Mouse (Mus musculus): Measurements from ENCODE around the gene Meioc. TPM values are rescaled to one million over a fixed set of nuclear protein-coding genes. Genes with fewer than 3 reads are reported as not detected.

The Meioc gene
- polyA plus RNA-seq (2015; fragmentation: Nextera tagmentation; extraction: Ambion mirVana) = 0.28 and 0.40 TPM in 2 replicates

DNA sequence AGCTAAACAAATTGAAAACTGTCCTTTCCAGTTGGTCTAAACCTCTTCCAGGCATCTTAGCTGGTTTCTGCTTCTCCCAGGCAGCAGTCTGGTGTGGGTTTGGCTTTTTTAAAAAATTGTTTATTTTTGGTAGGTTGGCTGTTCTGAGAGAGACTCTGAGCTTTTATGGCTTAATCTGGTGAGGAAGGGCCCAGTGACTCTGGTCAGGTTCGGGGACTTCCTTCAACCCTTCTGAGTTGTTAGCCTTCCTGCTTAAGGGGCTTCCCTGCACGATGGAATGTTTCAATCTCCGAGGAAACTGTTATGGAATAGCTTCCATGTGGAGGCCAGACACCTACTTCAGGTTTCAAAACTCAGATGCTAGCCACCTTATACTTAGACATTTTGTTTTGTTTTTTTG lies at the start of gene Meioc:
Gene Meioc (plus strand): TSS at position 301 of the 400 bp plus-strand sequence.
- no peak for ATAC-seq (replicated peaks; ENCODE audit: extremely low read depth, insufficient read depth, low FRiP score)
- Histone ChIP-seq H3K9ac (ENCODE audit: low read length) (no peak within 1 kb of the TSS), H3K27ac (ENCODE audit: low read length) (no peak within 1 kb of the TSS), H3K36me3 (ENCODE audit: control insufficient read depth, insufficient read depth) (no peaks in the 10 kb centered on the region), H3K4me3 (ENCODE audit: low read length) (no peak within 1 kb of the TSS), H3K4me1 (ENCODE audit: control insufficient read depth, insufficient read depth, low read length) (0 out of 2 replicates have a peak, but pooled peaks cover 4% of the 10 kb centered on the region), H3K4me2 (ENCODE audit: low read depth, low read length) (no peak within 1 kb of the TSS), H3K27me3 (ENCODE audit: control insufficient read depth, insufficient read depth, low read length) (peaks cover 34% of the 10 kb centered on the region), H3K9me3 (replicated peaks; ENCODE audit: control insufficient read depth, low read length) (peaks cover 14% of the 10 kb centered on the region)
- WGBS = 59% methylated on average over 3 of the region's 3 CpGs

DNA sequence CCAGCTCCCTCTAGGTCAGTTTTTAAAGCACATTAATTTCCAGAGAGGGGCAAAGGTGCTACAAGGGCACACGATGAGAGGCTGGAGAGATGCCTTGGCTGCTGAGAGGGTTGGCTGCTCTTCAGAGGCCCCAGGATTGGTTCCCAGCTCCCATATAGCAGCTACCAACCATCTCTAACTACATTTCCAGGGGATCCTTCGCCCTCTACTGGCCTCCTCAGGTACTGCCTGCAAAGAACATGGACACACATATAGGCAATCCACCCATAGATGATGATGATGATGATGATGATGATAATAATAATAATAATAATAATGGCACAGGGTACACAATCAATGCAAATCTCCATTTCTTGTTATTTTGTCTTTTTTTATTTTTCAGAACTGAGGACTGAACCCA lies 44.1 kb upstream of the Meioc start:
- 0 out of 2 replicates have a peak, but pooled peaks cover 4% of the 10 kb centered on the region for H3K9me3 ChIP-seq (replicated peaks; ENCODE audit: control insufficient read depth, low read length)
- WGBS = 65% methylated on average over 2 of the region's 2 CpGs
- no peak for ATAC-seq (replicated peaks; ENCODE audit: extremely low read depth, insufficient read depth, low FRiP score)

DNA sequence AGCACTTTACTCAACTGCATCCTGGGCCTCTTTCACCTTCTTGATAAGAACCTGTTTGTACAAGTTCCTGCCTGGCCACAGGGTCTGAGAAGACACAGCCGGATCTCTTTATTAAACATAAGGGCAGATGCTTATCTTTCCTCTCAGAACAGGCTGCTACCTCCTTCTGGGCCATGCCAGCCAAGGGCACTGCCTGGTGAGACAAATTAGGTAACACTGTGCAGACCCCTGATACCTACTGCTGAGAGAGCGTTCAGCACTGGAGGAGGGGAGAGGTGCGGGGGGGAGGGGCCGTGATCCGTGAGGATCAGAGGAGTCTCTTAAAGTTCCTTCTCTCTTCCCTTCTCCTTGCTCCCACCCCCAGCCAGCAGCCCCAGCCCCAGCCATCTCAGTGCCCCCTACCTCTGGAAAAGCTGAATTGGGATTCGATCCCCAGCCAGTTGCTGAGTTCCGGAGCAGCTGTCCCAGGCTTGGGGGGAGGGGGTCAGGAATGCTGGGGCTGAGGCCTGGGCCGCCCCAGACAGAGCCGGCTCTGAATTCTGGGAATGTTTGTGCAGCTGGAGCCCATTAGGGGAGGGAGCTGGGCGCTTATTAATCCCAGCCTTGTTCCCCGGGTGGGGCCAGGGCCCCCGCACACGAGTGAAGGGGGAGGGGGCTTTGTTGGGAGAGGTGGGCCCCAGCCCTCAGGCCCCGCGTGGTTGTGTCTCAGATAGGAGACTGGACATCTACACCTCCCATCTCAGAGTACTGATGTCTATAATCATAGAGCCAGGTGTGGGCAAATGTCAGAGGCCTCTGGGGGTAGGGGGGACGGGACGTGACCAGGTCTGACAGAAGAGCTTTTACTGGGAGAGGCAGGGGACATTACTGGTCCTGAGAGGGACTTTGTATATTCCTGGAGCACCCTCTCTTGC lies 39.4 kb upstream of the Meioc start:
- 11% methylated on average over 17 of the region's 17 CpGs for WGBS
- peak overlapping the region; percentile 50 for H3K4me2 ChIP-seq (ENCODE audit: low read depth, low read length)
- peaks cover 19% of the 10 kb centered on the region for H3K4me1 ChIP-seq (ENCODE audit: control insufficient read depth, insufficient read depth, low read length)
- peak; percentile 76 for ATAC-seq (replicated peaks; ENCODE audit: extremely low read depth, insufficient read depth, low FRiP score)
- H3K27ac ChIP-seq (ENCODE audit: low read length) = peak overlapping the region; percentile 84
- 0 out of 2 replicates have a peak, but pooled peaks cover 4% of the 10 kb centered on the region for H3K9me3 ChIP-seq (replicated peaks; ENCODE audit: control insufficient read depth, low read length)
- no peaks in the 10 kb centered on the region for H3K27me3 ChIP-seq (ENCODE audit: control insufficient read depth, insufficient read depth, low read length)
- H3K36me3 ChIP-seq (ENCODE audit: control insufficient read depth, insufficient read depth) = 0 out of 2 replicates have a peak, but pooled peaks cover 2% of the 10 kb centered on the region
- H3K9ac ChIP-seq (ENCODE audit: low read length) = peak overlapping the region; percentile 30
- H3K4me3 ChIP-seq (ENCODE audit: low read length) = peak overlapping the region; percentile 31

More for the DNA sequence above, 44.1 kb upstream of the Meioc start:
- Histone ChIP-seq H3K4me2 (ENCODE audit: low read depth, low read length) (no peak overlapping the region), H3K9ac (ENCODE audit: low read length) (no peak overlapping the region), H3K27ac (ENCODE audit: low read length) (no peak overlapping the region), H3K4me1 (ENCODE audit: control insufficient read depth, insufficient read depth, low read length) (peaks cover 10% of the 10 kb centered on the region), H3K27me3 (ENCODE audit: control insufficient read depth, insufficient read depth, low read length) (no peaks in the 10 kb centered on the region), H3K4me3 (ENCODE audit: low read length) (no peak overlapping the region), H3K36me3 (ENCODE audit: control insufficient read depth, insufficient read depth) (0 out of 2 replicates have a peak, but pooled peaks cover 2% of the 10 kb centered on the region)

DNA sequence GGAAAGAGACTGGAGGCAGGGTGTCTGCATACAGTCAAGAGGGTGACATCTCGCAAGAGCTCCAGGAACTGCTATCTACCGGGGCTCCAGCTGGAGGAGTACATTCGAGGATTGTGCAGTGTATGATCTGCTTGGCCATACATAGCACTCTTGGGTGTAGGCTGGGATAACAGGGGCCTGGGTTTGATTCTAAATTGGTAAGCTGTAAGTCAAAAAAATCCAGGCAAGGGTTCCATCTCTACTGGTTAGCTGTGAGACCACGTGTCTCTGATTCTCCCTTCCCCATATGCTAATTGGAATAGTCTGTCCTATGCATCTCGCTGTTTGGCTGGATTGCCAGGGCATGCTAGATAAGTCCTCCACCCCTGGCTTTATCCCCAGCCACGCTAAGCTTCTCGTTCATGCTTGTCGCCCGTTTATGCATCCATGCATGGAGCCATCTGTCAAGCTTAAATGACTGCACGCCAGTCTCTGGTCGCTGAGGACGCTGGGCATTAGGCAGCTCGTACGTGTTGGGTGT lies 38.6 kb upstream of the Meioc start:
- Histone ChIP-seq H3K9me3 (replicated peaks; ENCODE audit: control insufficient read depth, low read length) (no peaks in the 10 kb centered on the region), H3K27me3 (ENCODE audit: control insufficient read depth, insufficient read depth, low read length) (no peaks in the 10 kb centered on the region), H3K27ac (ENCODE audit: low read length) (peak overlapping the region; percentile 84), H3K4me1 (ENCODE audit: control insufficient read depth, insufficient read depth, low read length) (peaks cover 19% of the 10 kb centered on the region), H3K4me2 (ENCODE audit: low read depth, low read length) (peak overlapping the region; percentile 50; the same call in 1 of the 2 replicates), H3K9ac (ENCODE audit: low read length) (peak overlapping the region; percentile 30; the same call in 1 of the 2 replicates), H3K4me3 (ENCODE audit: low read length) (no peak overlapping the region), H3K36me3 (ENCODE audit: control insufficient read depth, insufficient read depth) (no peaks in the 10 kb centered on the region)
- peak; percentile 59 for ATAC-seq (replicated peaks; ENCODE audit: extremely low read depth, insufficient read depth, low FRiP score)
- 34% methylated on average over 14 of the region's 14 CpGs for WGBS

DNA sequence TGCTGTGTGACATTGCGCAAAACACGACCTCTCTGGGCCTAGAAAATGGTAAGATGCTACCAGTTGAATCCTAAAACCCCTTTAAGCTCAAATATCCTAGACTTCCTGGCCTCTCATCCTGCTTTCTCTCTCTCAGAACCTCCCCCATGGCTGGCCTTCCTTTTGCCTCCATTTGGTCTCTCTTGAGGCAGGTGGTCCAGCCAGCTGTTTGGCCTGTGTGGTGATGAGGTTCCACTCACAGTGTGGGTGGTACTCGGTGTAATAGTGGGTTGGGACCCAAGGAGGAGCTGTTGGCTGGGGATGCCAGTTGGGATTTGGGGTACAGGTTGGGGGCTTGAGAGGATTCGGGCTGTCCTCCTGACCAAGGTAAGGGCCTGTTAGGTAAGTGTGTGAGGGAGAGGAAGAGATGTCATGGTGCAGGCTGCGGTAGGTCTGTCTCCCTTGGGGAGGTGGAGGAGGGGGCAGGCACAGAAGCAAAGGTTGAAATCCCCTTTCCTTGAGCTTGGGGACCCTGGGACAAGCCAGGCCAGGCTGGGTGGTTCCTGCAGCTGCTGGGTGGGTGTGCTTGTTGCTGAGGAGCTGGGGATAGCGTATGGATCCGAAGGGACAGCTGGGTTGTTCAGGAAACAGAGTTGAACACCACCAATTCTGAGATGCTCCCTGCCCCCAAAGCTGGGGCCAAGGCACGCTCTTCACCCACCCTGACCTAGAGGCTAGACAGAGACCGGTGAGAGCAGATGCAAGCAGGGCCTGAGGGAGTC lies 36.2 kb upstream of the Meioc start:
- Histone ChIP-seq H3K27ac (ENCODE audit: low read length) (no peak overlapping the region), H3K4me3 (ENCODE audit: low read length) (no peak overlapping the region), H3K9ac (ENCODE audit: low read length) (no peak overlapping the region), H3K4me2 (ENCODE audit: low read depth, low read length) (no peak overlapping the region), H3K4me1 (ENCODE audit: control insufficient read depth, insufficient read depth, low read length) (peaks cover 19% of the 10 kb centered on the region), H3K27me3 (ENCODE audit: control insufficient read depth, insufficient read depth, low read length) (no peaks in the 10 kb centered on the region), H3K36me3 (ENCODE audit: control insufficient read depth, insufficient read depth) (no peaks in the 10 kb centered on the region), H3K9me3 (replicated peaks; ENCODE audit: control insufficient read depth, low read length) (no peaks in the 10 kb centered on the region)
- 85% methylated on average over 9 of the region's 9 CpGs for WGBS
- no peak for ATAC-seq (replicated peaks; ENCODE audit: extremely low read depth, insufficient read depth, low FRiP score)

DNA sequence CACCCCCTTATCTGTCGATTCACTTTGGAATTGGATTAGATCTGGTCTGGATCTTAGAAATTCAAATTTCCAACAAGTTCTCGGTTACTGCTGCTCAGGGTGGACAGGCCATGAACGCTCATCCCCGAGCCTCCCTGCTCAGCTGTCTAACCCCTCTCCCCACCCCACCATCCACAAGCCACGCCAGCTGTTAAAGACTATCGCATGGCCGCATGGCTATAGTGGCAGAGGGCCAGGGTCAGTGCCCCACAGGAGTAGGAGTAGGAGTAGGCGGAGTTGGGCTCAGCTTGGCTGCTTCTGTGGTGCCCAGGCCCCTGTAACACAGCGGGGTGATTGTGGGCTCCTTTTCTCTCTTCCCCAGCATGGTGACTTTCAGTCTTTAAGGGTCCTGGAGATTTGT lies 35.0 kb upstream of the Meioc start:
- no peak overlapping the region for H3K27ac ChIP-seq (ENCODE audit: low read length)
- H3K4me3 ChIP-seq (ENCODE audit: low read length) = no peak overlapping the region
- ATAC-seq (replicated peaks; ENCODE audit: extremely low read depth, insufficient read depth, low FRiP score) = no peak
- H3K4me1 ChIP-seq (ENCODE audit: control insufficient read depth, insufficient read depth, low read length) = peaks cover 23% of the 10 kb centered on the region
- no peak overlapping the region for H3K4me2 ChIP-seq (ENCODE audit: low read depth, low read length)
- H3K9ac ChIP-seq (ENCODE audit: low read length) = no peak overlapping the region
- H3K27me3 ChIP-seq (ENCODE audit: control insufficient read depth, insufficient read depth, low read length) = no peaks in the 10 kb centered on the region
- H3K9me3 ChIP-seq (replicated peaks; ENCODE audit: control insufficient read depth, low read length) = no peaks in the 10 kb centered on the region
- WGBS = 68% methylated on average over 9 of the region's 9 CpGs
- no peaks in the 10 kb centered on the region for H3K36me3 ChIP-seq (ENCODE audit: control insufficient read depth, insufficient read depth)

DNA sequence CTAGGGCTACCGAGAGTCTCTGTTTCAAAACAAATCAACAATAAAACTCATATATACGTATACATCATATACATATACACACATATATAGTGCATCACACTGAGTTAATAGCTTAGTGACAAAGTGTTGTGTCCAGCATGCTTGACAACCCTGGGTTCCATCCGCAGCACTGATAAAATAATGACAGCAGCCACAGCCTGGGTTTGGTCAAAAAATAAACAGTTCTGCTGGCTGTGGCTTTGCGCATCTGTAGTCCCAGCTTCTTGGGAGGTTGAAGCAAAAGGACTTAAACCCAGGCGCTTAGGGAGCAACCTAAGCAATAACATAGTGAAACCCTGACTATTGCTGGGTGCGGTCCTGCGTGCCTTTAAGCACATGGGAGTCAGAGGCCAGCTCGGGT lies 34.1 kb upstream of the Meioc start:
- H3K4me2 ChIP-seq (ENCODE audit: low read depth, low read length) = no peak overlapping the region
- H3K27me3 ChIP-seq (ENCODE audit: control insufficient read depth, insufficient read depth, low read length) = no peaks in the 10 kb centered on the region
- no peak overlapping the region for H3K4me3 ChIP-seq (ENCODE audit: low read length)
- 59% methylated on average over 8 of the region's 8 CpGs for WGBS
- ATAC-seq (replicated peaks; ENCODE audit: extremely low read depth, insufficient read depth, low FRiP score) = no peak
- H3K9me3 ChIP-seq (replicated peaks; ENCODE audit: control insufficient read depth, low read length) = no peaks in the 10 kb centered on the region
- no peak overlapping the region for H3K9ac ChIP-seq (ENCODE audit: low read length)
- no peak overlapping the region for H3K27ac ChIP-seq (ENCODE audit: low read length)
- H3K4me1 ChIP-seq (ENCODE audit: control insufficient read depth, insufficient read depth, low read length) = peaks cover 15% of the 10 kb centered on the region
- no peaks in the 10 kb centered on the region for H3K36me3 ChIP-seq (ENCODE audit: control insufficient read depth, insufficient read depth)

DNA sequence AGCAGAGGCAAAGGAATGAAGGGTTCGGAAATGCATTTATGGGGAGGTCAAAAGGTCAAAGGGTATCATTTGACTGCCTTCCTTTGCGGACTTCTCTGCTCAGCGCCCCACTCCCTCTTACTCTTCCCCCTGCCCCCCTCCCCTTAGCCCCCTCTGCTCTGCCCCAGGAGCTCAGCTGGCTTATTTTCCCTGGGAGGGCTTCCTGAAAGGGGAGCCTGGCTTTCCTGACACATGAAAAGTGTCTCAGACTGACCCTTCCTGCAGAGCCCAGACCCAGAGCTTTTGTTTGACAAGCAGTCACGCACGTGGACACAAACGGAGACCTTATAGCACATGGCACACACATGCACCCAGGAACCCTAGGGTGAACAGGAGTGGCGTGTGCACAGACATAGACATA lies 32.8 kb upstream of the Meioc start:
- no peak overlapping the region for H3K9ac ChIP-seq (ENCODE audit: low read length)
- H3K27ac ChIP-seq (ENCODE audit: low read length) = no peak overlapping the region
- WGBS = 42% methylated on average over 7 of the region's 7 CpGs

More for the DNA sequence above, 32.8 kb upstream of the Meioc start:
- ATAC-seq (replicated peaks; ENCODE audit: extremely low read depth, insufficient read depth, low FRiP score) = no peak
- peaks cover 5% of the 10 kb centered on the region for H3K4me1 ChIP-seq (ENCODE audit: control insufficient read depth, insufficient read depth, low read length)
- H3K9me3 ChIP-seq (replicated peaks; ENCODE audit: control insufficient read depth, low read length) = no peaks in the 10 kb centered on the region
- H3K27me3 ChIP-seq (ENCODE audit: control insufficient read depth, insufficient read depth, low read length) = no peaks in the 10 kb centered on the region
- no peak overlapping the region for H3K4me2 ChIP-seq (ENCODE audit: low read depth, low read length)
- H3K36me3 ChIP-seq (ENCODE audit: control insufficient read depth, insufficient read depth) = no peaks in the 10 kb centered on the region
- no peak overlapping the region for H3K4me3 ChIP-seq (ENCODE audit: low read length)
